ENCODE assay signal across 12 mouse cellular contexts in the genomic region with DNA sequence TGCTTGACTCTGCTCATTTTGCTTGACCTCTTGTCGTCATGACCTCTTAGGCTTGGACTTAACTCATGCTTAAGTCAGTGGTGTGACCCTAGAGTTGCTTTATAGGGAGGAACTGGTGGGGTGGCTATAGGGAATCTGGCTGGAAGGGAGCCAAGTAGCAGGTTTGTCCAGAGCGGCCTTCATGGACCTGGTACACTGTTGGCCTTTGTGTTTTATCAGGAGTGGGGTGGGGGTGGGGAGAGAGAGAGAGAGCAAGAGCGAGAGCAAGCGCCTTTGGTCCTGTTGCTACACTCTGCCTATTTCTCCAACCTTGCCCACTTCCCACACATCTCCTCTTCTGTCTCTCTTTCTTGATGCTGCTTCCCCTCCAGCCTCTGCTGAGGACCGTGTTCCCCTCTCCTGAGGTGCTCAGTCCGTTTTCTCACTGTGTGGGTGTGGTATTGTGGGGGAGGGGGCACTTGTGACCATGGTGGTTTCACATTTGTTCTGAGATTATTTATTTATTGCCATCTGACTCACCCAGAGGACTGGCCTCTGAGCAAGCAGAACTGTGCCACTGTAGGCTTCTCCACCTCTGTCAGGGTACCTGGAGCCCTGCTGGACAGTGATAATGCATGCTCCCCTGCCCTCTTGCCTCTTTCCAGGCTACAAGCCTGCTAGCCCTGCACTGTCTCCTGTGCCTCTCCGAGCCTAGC. TPM values are rescaled to one million over a fixed set of nuclear protein-coding genes. Genes with fewer than 3 reads are reported as not detected.
DNase-seq lines count a peak whose midpoint lies in the region; ATAC-seq and TF ChIP-seq lines count a peak whose summit lies in the region.
"Had no signal": no experiment of that assay in that cellular context is flagged by ENCODE, and none has a peak within 500 bp of the region (broad histone marks: within the 10 kb centered on the region; RNA-seq: fewer than 3 reads in every experiment).

No protein-coding gene starts in this region.

- no peak overlapping the region for H3K4me3 ChIP-seq in heart, embryonic 12.5 days
- H3K4me3 ChIP-seq in heart, adult 2 months: no peak overlapping the region
- H3K4me3 ChIP-seq in C2C12 (ENCODE audit: insufficient read depth, poor library complexity, severe bottlenecking): peak overlapping the region; percentile 3
- H3K4me3 ChIP-seq in cortical plate, adult 2 months (ENCODE audit: insufficient read depth, low read length): no peak overlapping the region
- H3K4me3 ChIP-seq in macrophage (ENCODE audit: inconsistent target): no peak overlapping the region; the same call in 1 of the 2 replicates
- no peak overlapping the region for H3K4me3 ChIP-seq in forebrain, embryonic 16.5 days (replicated peaks; ENCODE audit: low read length)
- H3K4me3 ChIP-seq: embryonic facial prominence, embryonic 12.5 days; lung, embryonic 15.5 days had no signal

- 36% methylated on average over 7 of the region's 7 CpGs for WGBS in heart, embryonic 12.5 days
- WGBS in heart, adult 2 months: 67% methylated on average over 7 of the region's 7 CpGs
- WGBS in macrophage (ENCODE audit: missing documents): 59% methylated on average over 7 of the region's 7 CpGs
- WGBS in forebrain, embryonic 16.5 days: 79% methylated on average over 7 of the region's 7 CpGs

- H3K9me3 ChIP-seq in heart, embryonic 12.5 days (replicated peaks): no peaks in the 10 kb centered on the region
- H3K9me3 ChIP-seq in forebrain, embryonic 16.5 days (ENCODE audit: control insufficient read depth, low read length): no peaks in the 10 kb centered on the region
- H3K9me3 ChIP-seq: embryonic facial prominence, embryonic 12.5 days; lung, embryonic 15.5 days had no signal

- no peaks in the 10 kb centered on the region for H3K27me3 ChIP-seq in heart, embryonic 12.5 days (replicated peaks)
- no peaks in the 10 kb centered on the region for H3K27me3 ChIP-seq in heart, adult 2 months (ENCODE audit: control insufficient read depth, insufficient read depth, low read length)
- H3K27me3 ChIP-seq in C2C12 (ENCODE audit: control insufficient read depth, insufficient read depth, insufficient read length): no peaks in the 10 kb centered on the region
- H3K27me3 ChIP-seq in forebrain, embryonic 16.5 days (replicated peaks; ENCODE audit: control insufficient read depth, insufficient read depth, low read length): no peaks in the 10 kb centered on the region
- H3K27me3 ChIP-seq: embryonic facial prominence, embryonic 12.5 days; lung, embryonic 15.5 days had no signal

- no peak overlapping the region for H3K27ac ChIP-seq in heart, embryonic 12.5 days (ENCODE audit: poor library complexity, severe bottlenecking)
- no peak overlapping the region for H3K27ac ChIP-seq in heart, adult 2 months
- peak overlapping the region; percentile 60 for H3K27ac ChIP-seq in cortical plate, adult 2 months (ENCODE audit: insufficient read depth, low read length)
- peak overlapping the region; percentile 86 for H3K27ac ChIP-seq in macrophage
- no peak overlapping the region for H3K27ac ChIP-seq in forebrain, embryonic 16.5 days (ENCODE audit: low read length)
- H3K27ac ChIP-seq: embryonic facial prominence, embryonic 12.5 days; lung, embryonic 15.5 days had no signal

- H3ac ChIP-seq in C2C12 (ENCODE audit: control insufficient read depth, insufficient read length, low read depth): peak overlapping the region; percentile 51

- no peak for TF ChIP-seq EP300 in heart, adult 2 months (IDR thresholded peaks at IDR 0.05; ENCODE audit: insufficient read depth, low read depth, low read length)

- H3K9ac ChIP-seq in heart, embryonic 12.5 days: 0 out of 2 replicates have a peak overlapping the region, but pooled peaks have one; percentile 1
- H3K9ac ChIP-seq in heart, adult 2 months (ENCODE audit: low read depth, low read length): no peak overlapping the region
- no peak overlapping the region for H3K9ac ChIP-seq in forebrain, embryonic 16.5 days (replicated peaks; ENCODE audit: low read depth, low read length)
- H3K9ac ChIP-seq: embryonic facial prominence, embryonic 12.5 days; lung, embryonic 15.5 days had no signal

- H3K79me3 ChIP-seq in C2C12 (ENCODE audit: low read depth): no peaks in the 10 kb centered on the region

- H3K79me2 ChIP-seq in heart, adult 2 months (replicated peaks; ENCODE audit: control insufficient read depth, insufficient read depth, low read length): no peaks in the 10 kb centered on the region
- H3K79me2 ChIP-seq in C2C12 (ENCODE audit: control insufficient read depth, insufficient read depth) (no peaks in the 10 kb centered on the region), macrophage (ENCODE audit: inconsistent target) (no peaks in the 10 kb centered on the region)

- no peak for TF ChIP-seq POLR2A in heart, adult 2 months (IDR thresholded peaks at IDR 0.05; ENCODE audit: insufficient read depth, low read depth, low read length)
- no peak for TF ChIP-seq POLR2A in cortical plate, adult 2 months (IDR thresholded peaks at IDR 0.05; ENCODE audit: extremely low read depth, insufficient read depth, low read length)

- DNase-seq in heart, adult 2 months: no peak
- DNase-seq in layer of hippocampus, postnatal 25 days (ENCODE audit: extremely low spot score in 1 of 2, low spot score in 1 of 2): no peak
- no peak for DNase-seq in gastrocnemius, adult 18-20 months (ENCODE audit: low spot score)

- ATAC-seq in heart, embryonic 12.5 days (ENCODE audit: insufficient number of reproducible peaks, low FRiP score): peak; percentile 33; the same call in 1 of the 2 replicates
- ATAC-seq in forebrain, embryonic 16.5 days: no peak

- intact Hi-C loops in heart, adult 2 months (cut with DNase I): no loop called here

- H3K36me3 ChIP-seq in heart, embryonic 12.5 days: no peaks in the 10 kb centered on the region
- no peaks in the 10 kb centered on the region for H3K36me3 ChIP-seq in heart, adult 2 months (ENCODE audit: control insufficient read depth, insufficient read depth, low read length)
- H3K36me3 ChIP-seq in C2C12 (ENCODE audit: control insufficient read depth, insufficient read depth): no peaks in the 10 kb centered on the region
- no peaks in the 10 kb centered on the region for H3K36me3 ChIP-seq in macrophage (ENCODE audit: inconsistent target)
- no peaks in the 10 kb centered on the region for H3K36me3 ChIP-seq in forebrain, embryonic 16.5 days (ENCODE audit: control insufficient read depth, insufficient read depth)
- H3K36me3 ChIP-seq: embryonic facial prominence, embryonic 12.5 days; lung, embryonic 15.5 days had no signal

- no peak for TF ChIP-seq CTCF in heart, adult 2 months (IDR thresholded peaks at IDR 0.05)
- TF ChIP-seq CTCF in C2C12 (IDR thresholded peaks at IDR 0.05; ENCODE audit: control insufficient read depth, insufficient read depth, insufficient read length): no peak
- no peak for TF ChIP-seq CTCF in cortical plate, adult 2 months (IDR thresholded peaks at IDR 0.05; ENCODE audit: extremely low read depth, insufficient read depth, low read length)

- no peak overlapping the region for H3K4me2 ChIP-seq in heart, embryonic 12.5 days
- no peak overlapping the region for H3K4me2 ChIP-seq in forebrain, embryonic 16.5 days (ENCODE audit: low read length)
- H3K4me2 ChIP-seq: embryonic facial prominence, embryonic 12.5 days; lung, embryonic 15.5 days had no signal

- H3K4me1 ChIP-seq in heart, embryonic 12.5 days (replicated peaks): peaks cover 39% of the 10 kb centered on the region
- no peaks in the 10 kb centered on the region for H3K4me1 ChIP-seq in heart, adult 2 months (ENCODE audit: control insufficient read depth, insufficient read depth, low read length)
- H3K4me1 ChIP-seq in cortical plate, adult 2 months (ENCODE audit: control insufficient read depth, insufficient read depth, low read length): no peaks in the 10 kb centered on the region
- H3K4me1 ChIP-seq in forebrain, embryonic 16.5 days (replicated peaks; ENCODE audit: control insufficient read depth, insufficient read depth, low read length): no peaks in the 10 kb centered on the region

TF ChIP-seq in C2C12, 6 proteins besides CTCF, POLR2A, EP300 and RAD21:
- TF ChIP-seq MYOD1 (IDR thresholded peaks at IDR 0.05; ENCODE audit: control insufficient read depth, insufficient read length, low read depth) (peak; percentile 34), FOSL1 (IDR thresholded peaks at IDR 0.05; ENCODE audit: insufficient read depth, low read length, poor library complexity, severe bottlenecking) (peak; percentile 34), MAX (IDR thresholded peaks at IDR 0.05) (no peak)

RNA-seq across cellular contexts. Expression of a gene that starts 7.4 kb away (rescaled TPM):
- 0.10 and 0.15 TPM in 2 replicates for polyA plus RNA-seq in heart, embryonic 12.5 days (2016; fragmentation: Nextera tagmentation; extraction: Ambion mirVana)
- total RNA-seq in heart, adult 2 months (2021): not detected
- not detected in 2 replicates for polyA plus RNA-seq in heart, adult 2 months (2012; rRNA removed)
- polyA plus RNA-seq in C2C12 (2012; fragmentation: generic; extraction: Trizol): 0.37 TPM
- not detected in 2 replicates for polyA plus RNA-seq in cortical plate, adult 2 months (2012; rRNA removed)
- not detected for total RNA-seq in macrophage (2018; cell fraction: chromatin; rRNA removed)
- total RNA-seq in macrophage (2018; cell fraction: cytosol; rRNA removed): not detected
- total RNA-seq in macrophage (2018; cell fraction: nucleus; rRNA removed): not detected
- polyA plus RNA-seq in macrophage (2018): not detected in 3 replicates
- total RNA-seq in layer of hippocampus, postnatal 25 days (2021): not detected
- not detected in 2 replicates for polyA plus RNA-seq in forebrain, embryonic 16.5 days (2015; fragmentation: Nextera tagmentation; extraction: Ambion mirVana)
- total RNA-seq in gastrocnemius, adult 18-20 months (2021): not detected
- total RNA-seq: heart, postnatal 14 days; layer of hippocampus, adult 18-20 months had no signal
- polyA plus RNA-seq: lung, embryonic 15.5 days had no signal

RNA-seq across cellular contexts. Expression of a gene that starts 9.7 kb away (rescaled TPM):
- polyA plus RNA-seq in heart, embryonic 12.5 days (2016; fragmentation: Nextera tagmentation; extraction: Ambion mirVana): 65.9 and 68.8 TPM in 2 replicates
- 10 to 100 TPM; 37.3 to 42.1 TPM for total RNA-seq in heart, adult 2 months (2021)
- polyA plus RNA-seq in heart, adult 2 months (2012; rRNA removed): 9.4 and 12.8 TPM in 2 replicates
- polyA plus RNA-seq in C2C12 (2012; fragmentation: generic; extraction: Trizol) (5.4 TPM), macrophage (2018) (0.03 to 0.05 TPM in 2 of 3 replicates, not detected in the other)
- polyA plus RNA-seq in cortical plate, adult 2 months (2012; rRNA removed): 0.21 and 0.25 TPM in 2 replicates
- total RNA-seq in macrophage (2018; cell fraction: chromatin; rRNA removed): under 1 TPM in 8 of 26 experiments, not detected in 18; 0.13 to 0.35 (median 0.24) TPM
- under 1 TPM in 10 of 26 experiments, not detected in 16; 0.03 to 0.11 (median 0.04) TPM for total RNA-seq in macrophage (2018; cell fraction: cytosol; rRNA removed)
- total RNA-seq in macrophage (2018; cell fraction: nucleus; rRNA removed): under 1 TPM in 5 of 26 experiments, not detected in 21; 0.12 to 0.20 (median 0.14) TPM
- total RNA-seq in layer of hippocampus, postnatal 25 days (2021): under 1 TPM in 1 of 2 experiments, not detected in 1; 0.07 TPM
- polyA plus RNA-seq in forebrain, embryonic 16.5 days (2015; fragmentation: Nextera tagmentation; extraction: Ambion mirVana): 1.1 and 1.3 TPM in 2 replicates
- 10 to 100 TPM; 59.5 to 83.2 TPM for total RNA-seq in gastrocnemius, adult 18-20 months (2021)

Comparison
In these comparisons a context has a peak if more than half of its experiments do, and no peak if none do; other contexts are left out.
1. H3K27ac ChIP-seq: peak in cortical plate, adult 2 months (single experiment) and macrophage (single experiment); none in heart, embryonic 12.5 days (single experiment), heart, adult 2 months (single experiment) and forebrain, embryonic 16.5 days (single experiment).